Mouse (Mus musculus): ENCODE data around the gene Farp1. TPM values are rescaled to one million over a fixed set of nuclear protein-coding genes. Genes with fewer than 3 reads are reported as not detected.
"Not testable (repeated sequence)": the region's sequence is repeated elsewhere in the genome, so short reads cannot be mapped to it uniquely, and the experiment has no call there.

Gene Farp1
- polyA plus RNA-seq, 1 experiment from 2014 or later: 0.11 TPM

GRCm38 (mm10) chr14:121038676-121039075 lies 3.7 kb downstream of the Farp1 start:
- WGBS (ENCODE audit: missing documents): 82% methylated on average over 5 of the region's 5 CpGs
- no peak overlapping the region for H3K27ac ChIP-seq

GRCm38 (mm10) chr14:121044145-121044544 lies 9.1 kb downstream of the Farp1 start:
- Histone ChIP-seq H3K79me2 (ENCODE audit: inconsistent target) (no peaks in the 10 kb centered on the region), H3K36me3 (ENCODE audit: inconsistent target) (no peaks in the 10 kb centered on the region), H3K4me3 (ENCODE audit: inconsistent target) (no peak overlapping the region), H3K27ac (no peak overlapping the region)
- 97% methylated on average over 3 of the region's 3 CpGs for WGBS (ENCODE audit: missing documents)

More at GRCm38 (mm10) chr14:121038676-121039075, 3.7 kb downstream of the Farp1 start:
- H3K79me2 ChIP-seq (ENCODE audit: inconsistent target): no peaks in the 10 kb centered on the region
- no peak overlapping the region for H3K4me3 ChIP-seq (ENCODE audit: inconsistent target)
- H3K36me3 ChIP-seq (ENCODE audit: inconsistent target): no peaks in the 10 kb centered on the region

GRCm38 (mm10) chr14:121046313-121046961 lies 11.4 kb downstream of the Farp1 start:
- Histone ChIP-seq H3K27ac (no peak overlapping the region), H3K36me3 (ENCODE audit: inconsistent target) (no peaks in the 10 kb centered on the region), H3K4me3 (ENCODE audit: inconsistent target) (no peak overlapping the region), H3K79me2 (ENCODE audit: inconsistent target) (no peaks in the 10 kb centered on the region)
- 96% methylated on average over 9 of the region's 9 CpGs for WGBS (ENCODE audit: missing documents)

- no peaks in the 10 kb centered on the region for H3K79me2 ChIP-seq (ENCODE audit: inconsistent target)
Observed at GRCm38 (mm10) chr14:121047780-121048179, 12.8 kb downstream of the Farp1 start.

GRCm38 (mm10) chr14:121051002-121051401 lies 16.0 kb downstream of the Farp1 start:
- not testable (repeated sequence) for H3K36me3 ChIP-seq (ENCODE audit: inconsistent target); H3K79me2 ChIP-seq (ENCODE audit: inconsistent target); H3K4me3 ChIP-seq (ENCODE audit: inconsistent target); H3K27ac ChIP-seq
- 6% methylated on average over 2 of the region's 4 CpGs for WGBS (ENCODE audit: missing documents)

More at GRCm38 (mm10) chr14:121047780-121048179, 12.8 kb downstream of the Farp1 start:
- H3K36me3 ChIP-seq (ENCODE audit: inconsistent target): no peaks in the 10 kb centered on the region
- no peak overlapping the region for H3K27ac ChIP-seq
- H3K4me3 ChIP-seq (ENCODE audit: inconsistent target): no peak overlapping the region
- 91% methylated on average over 6 of the region's 6 CpGs for WGBS (ENCODE audit: missing documents)

- WGBS (ENCODE audit: missing documents): 46% methylated on average over 5 of the region's 5 CpGs
- H3K36me3 ChIP-seq (ENCODE audit: inconsistent target): no peaks in the 10 kb centered on the region
- H3K4me3 ChIP-seq (ENCODE audit: inconsistent target): no peak overlapping the region
- no peak overlapping the region for H3K27ac ChIP-seq
- no peaks in the 10 kb centered on the region for H3K79me2 ChIP-seq (ENCODE audit: inconsistent target)
Observed at GRCm38 (mm10) chr14:121053020-121053518, 18.1 kb downstream of the Farp1 start.

GRCm38 (mm10) chr14:121054062-121054461 lies 19.1 kb downstream of the Farp1 start:
- no peak overlapping the region for H3K4me3 ChIP-seq (ENCODE audit: inconsistent target)
- H3K27ac ChIP-seq: no peak overlapping the region
- 91% methylated on average over 5 of the region's 5 CpGs for WGBS (ENCODE audit: missing documents)
- no peaks in the 10 kb centered on the region for H3K36me3 ChIP-seq (ENCODE audit: inconsistent target)
- H3K79me2 ChIP-seq (ENCODE audit: inconsistent target): no peaks in the 10 kb centered on the region

- WGBS (ENCODE audit: missing documents): 84% methylated on average over 5 of the region's 5 CpGs
- no peak overlapping the region for H3K4me3 ChIP-seq (ENCODE audit: inconsistent target)
- H3K79me2 ChIP-seq (ENCODE audit: inconsistent target): no peaks in the 10 kb centered on the region
- H3K36me3 ChIP-seq (ENCODE audit: inconsistent target): no peaks in the 10 kb centered on the region
- no peak overlapping the region for H3K27ac ChIP-seq
Observed at GRCm38 (mm10) chr14:121057750-121058149, 22.8 kb downstream of the Farp1 start.

GRCm38 (mm10) chr14:121058481-121058880 lies 23.5 kb downstream of the Farp1 start:
- WGBS (ENCODE audit: missing documents): 100% methylated on average over 1 of the region's 1 CpGs
- Histone ChIP-seq H3K4me3 (ENCODE audit: inconsistent target) (no peak overlapping the region), H3K27ac (no peak overlapping the region), H3K36me3 (ENCODE audit: inconsistent target) (no peaks in the 10 kb centered on the region), H3K79me2 (ENCODE audit: inconsistent target) (no peaks in the 10 kb centered on the region)

GRCm38 (mm10) chr14:121059266-121059665 lies 24.3 kb downstream of the Farp1 start:
- 90% methylated on average over 10 of the region's 10 CpGs for whole genome bisulfite sequencing (ENCODE audit: missing documents)
- Histone ChIP-seq H3K27ac (no peak overlapping the region), H3K4me3 (ENCODE audit: inconsistent target) (no peak overlapping the region), H3K36me3 (ENCODE audit: inconsistent target) (no peaks in the 10 kb centered on the region), H3K79me2 (ENCODE audit: inconsistent target) (no peaks in the 10 kb centered on the region)

- no peak overlapping the region for H3K27ac ChIP-seq
- no peaks in the 10 kb centered on the region for H3K79me2 ChIP-seq (ENCODE audit: inconsistent target)
- no peak overlapping the region for H3K4me3 ChIP-seq (ENCODE audit: inconsistent target)
- no peaks in the 10 kb centered on the region for H3K36me3 ChIP-seq (ENCODE audit: inconsistent target)
- WGBS (ENCODE audit: missing documents): 91% methylated on average over 11 of the region's 11 CpGs
Observed at GRCm38 (mm10) chr14:121060484-121060883, 25.5 kb downstream of the Farp1 start.

GRCm38 (mm10) chr14:121061686-121062085 lies 26.7 kb downstream of the Farp1 start:
- H3K36me3 ChIP-seq (ENCODE audit: inconsistent target): no peaks in the 10 kb centered on the region
- H3K27ac ChIP-seq: no peak overlapping the region
- no peaks in the 10 kb centered on the region for H3K79me2 ChIP-seq (ENCODE audit: inconsistent target)
- 92% methylated on average over 4 of the region's 4 CpGs for WGBS (ENCODE audit: missing documents)
- H3K4me3 ChIP-seq (ENCODE audit: inconsistent target): no peak overlapping the region

- H3K27ac ChIP-seq: no peak overlapping the region
- H3K4me3 ChIP-seq (ENCODE audit: inconsistent target): no peak overlapping the region
- 78% methylated on average over 13 of the region's 14 CpGs for WGBS (ENCODE audit: missing documents)
- no peaks in the 10 kb centered on the region for H3K36me3 ChIP-seq (ENCODE audit: inconsistent target)
- H3K79me2 ChIP-seq (ENCODE audit: inconsistent target): no peaks in the 10 kb centered on the region
Observed at GRCm38 (mm10) chr14:121062238-121063082, 27.5 kb downstream of the Farp1 start.

- Histone ChIP-seq H3K79me2 (ENCODE audit: inconsistent target) (no peaks in the 10 kb centered on the region), H3K27ac (no peak overlapping the region), H3K4me3 (ENCODE audit: inconsistent target) (no peak overlapping the region), H3K36me3 (ENCODE audit: inconsistent target) (no peaks in the 10 kb centered on the region)
- WGBS (ENCODE audit: missing documents): 82% methylated on average over 1 of the region's 1 CpGs
Observed at GRCm38 (mm10) chr14:121064726-121065125, 29.7 kb downstream of the Farp1 start.

Data from macrophage (primary cell).